Mouse (Mus musculus) kidney, embryonic 16.5 days (tissue): ENCODE results near the gene Smco1. TPM values are rescaled to one million over a fixed set of nuclear protein-coding genes. Genes with fewer than 3 reads are reported as not detected.

ENCODE experiments used
- ATAC-seq: fragments of 200-750 bp; cut with Nextera tagmentation; 2 replicates; pipeline ENCODE4 v1.8.0; 2017; ENCODE audit warnings: moderate TSS enrichment; ENCODE audit not compliant: low FRiP score, low TSS enrichment
- H3K27ac ChIP-seq: fragments of 300-500 bp; sonication (generic); 2 replicates; pipeline ENCODE4 v1.5.1; 2014; ENCODE audit warnings: low read length
- H3K27me3 ChIP-seq: fragments of 300-500 bp; sonication (generic); 2 replicates; pipeline ENCODE4 v1.6.1; 2014; ENCODE audit warnings: low read length, control low read depth, mixed read lengths; ENCODE audit not compliant: insufficient read depth
- H3K36me3 ChIP-seq: fragments of 300-500 bp; sonication (generic); 2 replicates; pipeline ENCODE4 v1.6.1; 2014; ENCODE audit warnings: low read length, control low read depth, mixed read lengths; ENCODE audit not compliant: insufficient read depth
- H3K4me1 ChIP-seq: fragments of 300-500 bp; sonication (generic); 2 replicates; pipeline ENCODE4 v1.6.1; 2014; ENCODE audit warnings: low read length, control low read depth, mixed read lengths; ENCODE audit not compliant: insufficient read depth
- H3K4me2 ChIP-seq: fragments of 300-500 bp; sonication (generic); replicated peaks from 2 replicates; pipeline ENCODE4 v1.6.1; 2014; ENCODE audit warnings: low read depth, low read length
- H3K4me3 ChIP-seq: fragments of 300-500 bp; sonication (generic); 2 replicates; pipeline ENCODE4 v1.5.1; 2014; ENCODE audit warnings: mild to moderate bottlenecking, low read length
- H3K9ac ChIP-seq: fragments of 300-500 bp; sonication (generic); replicated peaks from 2 replicates; pipeline ENCODE4 v1.6.1; 2014; ENCODE audit warnings: low read length
- H3K9me3 ChIP-seq: fragments of 300-500 bp; sonication (generic); 2 replicates; pipeline ENCODE4 v1.6.1; 2016; ENCODE audit warnings: low read length, control low read depth
- WGBS: fragments of 180-500 bp; shearing (Covaris S2); extraction: QIAGEN DNeasy Blood & Tissue Kit; methylation state at CpG from one replicate; pipeline ENCODE4 v1.1.7; 2014; 5-methylcytosine and 5-hydroxymethylcytosine counted together
- microRNA counts: library from miRNA; unstranded; fragments of <30 nt; microRNA quantifications from one replicate; lab custom pipeline; 2016
- microRNA-seq: library from miRNA; unstranded; fragments of <30 nt; microRNA quantifications from one replicate; pipeline ENCODE4, GENCODE M21; 2016
- polyA plus RNA-seq: library from polyadenylated mRNA; unstranded; fragments of >200 nt; fragmentation: Nextera tagmentation; extraction: Ambion mirVana; gene quantifications from 2 replicates; pipeline ENCODE4 v1.2.1, GENCODE M21; 2015

Smco1 gene
- polyA plus RNA-seq, 1 experiment from 2014 or later, result not detected

- H3K4me3 ChIP-seq, result no peak overlapping the region
- H3K9me3 ChIP-seq, result no peaks in the 10 kb centered on the region
- no peaks in the 10 kb centered on the region for H3K4me1 ChIP-seq
- peaks cover 17% of the 10 kb centered on the region for H3K36me3 ChIP-seq
- no peak overlapping the region for H3K27ac ChIP-seq
- no peaks in the 10 kb centered on the region for H3K27me3 ChIP-seq
- WGBS, result 50% methylated on average over 1 of the region's 1 CpGs
- no peak overlapping the region for H3K9ac ChIP-seq
- ATAC-seq, result no peak
- H3K4me2 ChIP-seq, result no peak overlapping the region
Measured at GRCm38 (mm10) chr16:32303046-32303445, 31.8 kb downstream of the Smco1 start.

- H3K27ac ChIP-seq, result no peak overlapping the region
- H3K36me3 ChIP-seq, result peaks cover 10% of the 10 kb centered on the region
- whole genome bisulfite sequencing, result 96% methylated on average over 7 of the region's 7 CpGs
- H3K4me1 ChIP-seq, result no peaks in the 10 kb centered on the region
- no peaks in the 10 kb centered on the region for H3K27me3 ChIP-seq
- H3K9me3 ChIP-seq, result no peaks in the 10 kb centered on the region
- ATAC-seq, result no peak
- no peak overlapping the region for H3K4me3 ChIP-seq
- H3K9ac ChIP-seq, result no peak overlapping the region
- no peak overlapping the region for H3K4me2 ChIP-seq
Measured at GRCm38 (mm10) chr16:32303886-32304285, 32.6 kb downstream of the Smco1 start.

GRCm38 (mm10) chr16:32311970-32312369 is 40.7 kb downstream of the Smco1 start:
- no peaks in the 10 kb centered on the region for H3K27me3 ChIP-seq
- no peak overlapping the region for H3K27ac ChIP-seq
- H3K9me3 ChIP-seq, result no peaks in the 10 kb centered on the region
- H3K4me1 ChIP-seq, result 0 out of 2 replicates have a peak, but pooled peaks cover 6% of the 10 kb centered on the region
- no peak for ATAC-seq
- no peaks in the 10 kb centered on the region for H3K36me3 ChIP-seq
- H3K4me3 ChIP-seq, result no peak overlapping the region
- WGBS, result 73% methylated on average over 4 of the region's 4 CpGs
- no peak overlapping the region for H3K9ac ChIP-seq
- no peak overlapping the region for H3K4me2 ChIP-seq

GRCm38 (mm10) chr16:32312386-32312785 is 41.1 kb downstream of the Smco1 start:
- Histone ChIP-seq H3K4me3 (no peak overlapping the region), H3K36me3 (no peaks in the 10 kb centered on the region), H3K4me1 (0 out of 2 replicates have a peak, but pooled peaks cover 6% of the 10 kb centered on the region), H3K4me2 (no peak overlapping the region), H3K9ac (no peak overlapping the region), H3K9me3 (no peaks in the 10 kb centered on the region), H3K27me3 (no peaks in the 10 kb centered on the region), H3K27ac (no peak overlapping the region)
- WGBS, result 26% methylated on average over 5 of the region's 5 CpGs
- ATAC-seq, result no peak

GRCm38 (mm10) chr16:32312859-32313258 is 41.6 kb downstream of the Smco1 start:
- Histone ChIP-seq H3K4me2 (no peak overlapping the region), H3K27me3 (no peaks in the 10 kb centered on the region), H3K9ac (no peak overlapping the region), H3K4me1 (0 out of 2 replicates have a peak, but pooled peaks cover 6% of the 10 kb centered on the region), H3K36me3 (no peaks in the 10 kb centered on the region), H3K4me3 (no peak overlapping the region), H3K9me3 (no peaks in the 10 kb centered on the region), H3K27ac (no peak overlapping the region)
- WGBS, result 60% methylated on average over 4 of the region's 4 CpGs
- ATAC-seq, result no peak

- H3K27ac ChIP-seq, result no peak overlapping the region
- ATAC-seq, result no peak
- no peaks in the 10 kb centered on the region for H3K36me3 ChIP-seq
- 63% methylated on average over 2 of the region's 2 CpGs for WGBS
- H3K9ac ChIP-seq, result no peak overlapping the region
- H3K27me3 ChIP-seq, result no peaks in the 10 kb centered on the region
- H3K4me2 ChIP-seq, result no peak overlapping the region
- no peaks in the 10 kb centered on the region for H3K9me3 ChIP-seq
- 0 out of 2 replicates have a peak, but pooled peaks cover 3% of the 10 kb centered on the region for H3K4me1 ChIP-seq
- H3K4me3 ChIP-seq, result no peak overlapping the region
Measured at GRCm38 (mm10) chr16:32316601-32317000, 45.3 kb downstream of the Smco1 start.

GRCm38 (mm10) chr16:32323953-32324352 is 52.7 kb downstream of the Smco1 start:
- H3K4me2 ChIP-seq, result no peak overlapping the region
- H3K36me3 ChIP-seq, result no peaks in the 10 kb centered on the region
- no peak overlapping the region for H3K27ac ChIP-seq
- no peak overlapping the region for H3K9ac ChIP-seq
- no peaks in the 10 kb centered on the region for H3K4me1 ChIP-seq
- 33% methylated on average over 7 of the region's 7 CpGs for WGBS
- no peak overlapping the region for H3K4me3 ChIP-seq
- no peaks in the 10 kb centered on the region for H3K27me3 ChIP-seq
- no peak for ATAC-seq
- H3K9me3 ChIP-seq, result no peaks in the 10 kb centered on the region

MicroRNAs within 50 kb of the gene (microRNA counts, 519-probe panel; counts per million panel counts)
- microRNA mmu-miR-1946a (lab: Ali Mortazavi, UCI), result 104 counts per million, percentile 35 among the panel's probes with 10 or more counts

Small RNA genes lying within 50 kb of the gene (microRNA-seq; reads per million reads assigned to microRNA genes)
- gene Mir1946a, result not detected

Other genes starting within 250 kb of the Smco1 start
- gene Pak2, start 192.1 kb upstream of the Smco1 start, polyA plus RNA-seq, result 38.2 and 40.3 TPM in 2 replicates
- 130 and 136 TPM in 2 replicates for gene Pigx, start 171.7 kb upstream of the Smco1 start, polyA plus RNA-seq
- 42.6 and 44.5 TPM in 2 replicates for gene Cep19, start 171.7 kb upstream of the Smco1 start, polyA plus RNA-seq
- 18.1 and 22.2 TPM in 2 replicates for gene Nrros, start 105.9 kb upstream of the Smco1 start, polyA plus RNA-seq
- not detected in 2 replicates for gene Bex6, start 91.6 kb upstream of the Smco1 start, polyA plus RNA-seq
- 5.0 and 5.2 TPM in 2 replicates for gene Fbxo45, start 24.3 kb upstream of the Smco1 start, polyA plus RNA-seq
- 19.7 and 20.0 TPM in 2 replicates for gene Wdr53, start 24.2 kb upstream of the Smco1 start, polyA plus RNA-seq
- 23.2 and 23.3 TPM in 2 replicates for gene Rnf168, start 6.0 kb downstream of the Smco1 start, polyA plus RNA-seq
- 23.2 and 23.5 TPM in 2 replicates for gene Ubxn7, start 60.8 kb downstream of the Smco1 start, polyA plus RNA-seq
- not detected in 2 replicates for gene Tm4sf19, start 129.0 kb downstream of the Smco1 start, polyA plus RNA-seq
- gene Tctex1d2, start 148.2 kb downstream of the Smco1 start, polyA plus RNA-seq, result 30.0 and 30.7 TPM in 2 replicates
- 38.3 and 44.6 TPM in 2 replicates for gene Pcyt1a, start 159.5 kb downstream of the Smco1 start, polyA plus RNA-seq
- 3.0 and 3.9 TPM in 2 replicates for gene Slc51a, start 216.4 kb downstream of the Smco1 start, polyA plus RNA-seq
- not detected in 2 replicates for gene Zdhhc19, start 224.8 kb downstream of the Smco1 start, polyA plus RNA-seq